Mouse (Mus musculus): ENCODE data around the gene Npas3. TPM values are rescaled to one million over a fixed set of nuclear protein-coding genes. Genes with fewer than 3 reads are reported as not detected.

The Npas3 gene
- total and polyA plus RNA-seq, 3 experiments = 0.02 to 0.64 (median 0.10) TPM

- H3K4me1 ChIP-seq (ENCODE audit: control insufficient read depth, insufficient read depth, low read length) = peaks cover 5% of the 10 kb centered on the region; the same call in 1 of the 2 replicates
- H3K79me2 ChIP-seq (replicated peaks; ENCODE audit: control insufficient read depth, insufficient read depth, low read length) = no peaks in the 10 kb centered on the region
- DNase-seq = no peak
- WGBS = 33% methylated on average over 12 of the region's 12 CpGs
- H3K9ac ChIP-seq (ENCODE audit: low read depth, low read length) = no peak overlapping the region
- H3K4me3 ChIP-seq = no peak overlapping the region
- no peaks in the 10 kb centered on the region for H3K36me3 ChIP-seq (ENCODE audit: control insufficient read depth, insufficient read depth, low read length)
- intact Hi-C loops (cut with DNase I) = no loop called here
- no peak overlapping the region for H3K27ac ChIP-seq
- TF ChIP-seq POLR2A (IDR thresholded peaks at IDR 0.05; ENCODE audit: insufficient read depth, low read depth, low read length) = no peak
- no peak for TF ChIP-seq EP300 (IDR thresholded peaks at IDR 0.05; ENCODE audit: insufficient read depth, low read depth, low read length)
- TF ChIP-seq CTCF (IDR thresholded peaks at IDR 0.05) = no peak
- no peaks in the 10 kb centered on the region for H3K27me3 ChIP-seq (ENCODE audit: control insufficient read depth, insufficient read depth, low read length)
Measured at GRCm38 (mm10) chr12:53825898-53826605, 577.6 kb downstream of the Npas3 start.

- Histone ChIP-seq H3K9ac (ENCODE audit: low read depth, low read length) (no peak overlapping the region), H3K36me3 (ENCODE audit: control insufficient read depth, insufficient read depth, low read length) (no peaks in the 10 kb centered on the region), H3K4me3 (no peak overlapping the region), H3K79me2 (replicated peaks; ENCODE audit: control insufficient read depth, insufficient read depth, low read length) (no peaks in the 10 kb centered on the region), H3K27ac (no peak overlapping the region), H3K27me3 (ENCODE audit: control insufficient read depth, insufficient read depth, low read length) (no peaks in the 10 kb centered on the region), H3K4me1 (ENCODE audit: control insufficient read depth, insufficient read depth, low read length) (peaks cover 5% of the 10 kb centered on the region; the same call in 1 of the 2 replicates)
- WGBS = 75% methylated on average over 3 of the region's 3 CpGs
- intact Hi-C loops (cut with DNase I) = no loop called here
- TF ChIP-seq CTCF (IDR thresholded peaks at IDR 0.05) (no peak), POLR2A (IDR thresholded peaks at IDR 0.05; ENCODE audit: insufficient read depth, low read depth, low read length) (no peak), EP300 (IDR thresholded peaks at IDR 0.05; ENCODE audit: insufficient read depth, low read depth, low read length) (no peak)
- no peak for DNase-seq
Measured at GRCm38 (mm10) chr12:53826812-53827211, 578.3 kb downstream of the Npas3 start.

- Histone ChIP-seq H3K9ac (ENCODE audit: low read depth, low read length) (no peak overlapping the region), H3K27me3 (ENCODE audit: control insufficient read depth, insufficient read depth, low read length) (no peaks in the 10 kb centered on the region), H3K27ac (no peak overlapping the region), H3K36me3 (ENCODE audit: control insufficient read depth, insufficient read depth, low read length) (no peaks in the 10 kb centered on the region), H3K79me2 (replicated peaks; ENCODE audit: control insufficient read depth, insufficient read depth, low read length) (no peaks in the 10 kb centered on the region), H3K4me3 (no peak overlapping the region), H3K4me1 (ENCODE audit: control insufficient read depth, insufficient read depth, low read length) (no peaks in the 10 kb centered on the region)
- DNase-seq = peak in 1 of 2 experiments; percentile 3
- intact Hi-C loops (cut with DNase I) = no loop called here
- WGBS = 45% methylated on average over 6 of the region's 6 CpGs
- TF ChIP-seq EP300 (IDR thresholded peaks at IDR 0.05; ENCODE audit: insufficient read depth, low read depth, low read length) (no peak), CTCF (IDR thresholded peaks at IDR 0.05) (no peak)
Measured at GRCm38 (mm10) chr12:53832590-53832989, 584.1 kb downstream of the Npas3 start.

GRCm38 (mm10) chr12:53833348-53833747 is 584.9 kb downstream of the Npas3 start:
- Histone ChIP-seq H3K4me3 (no peak overlapping the region), H3K79me2 (replicated peaks; ENCODE audit: control insufficient read depth, insufficient read depth, low read length) (no peaks in the 10 kb centered on the region), H3K4me1 (ENCODE audit: control insufficient read depth, insufficient read depth, low read length) (no peaks in the 10 kb centered on the region), H3K27me3 (ENCODE audit: control insufficient read depth, insufficient read depth, low read length) (no peaks in the 10 kb centered on the region), H3K36me3 (ENCODE audit: control insufficient read depth, insufficient read depth, low read length) (no peaks in the 10 kb centered on the region), H3K9ac (ENCODE audit: low read depth, low read length) (no peak overlapping the region), H3K27ac (no peak overlapping the region)
- 77% methylated on average over 2 of the region's 2 CpGs for WGBS
- intact Hi-C loops (cut with DNase I) = no loop called here
- DNase-seq = no peak
- TF ChIP-seq CTCF (IDR thresholded peaks at IDR 0.05) = no peak
- no peak for TF ChIP-seq EP300 (IDR thresholded peaks at IDR 0.05; ENCODE audit: insufficient read depth, low read depth, low read length)
- TF ChIP-seq POLR2A (IDR thresholded peaks at IDR 0.05; ENCODE audit: insufficient read depth, low read depth, low read length) = no peak

- Histone ChIP-seq H3K4me1 (ENCODE audit: control insufficient read depth, insufficient read depth, low read length) (no peaks in the 10 kb centered on the region), H3K4me3 (no peak overlapping the region), H3K27me3 (ENCODE audit: control insufficient read depth, insufficient read depth, low read length) (no peaks in the 10 kb centered on the region), H3K27ac (no peak overlapping the region), H3K79me2 (replicated peaks; ENCODE audit: control insufficient read depth, insufficient read depth, low read length) (no peaks in the 10 kb centered on the region), H3K36me3 (ENCODE audit: control insufficient read depth, insufficient read depth, low read length) (no peaks in the 10 kb centered on the region), H3K9ac (ENCODE audit: low read depth, low read length) (no peak overlapping the region)
- intact Hi-C loops (cut with DNase I) = no loop called here
- DNase-seq = no peak
- no peak for TF ChIP-seq EP300 (IDR thresholded peaks at IDR 0.05; ENCODE audit: insufficient read depth, low read depth, low read length)
- 79% methylated on average over 27 of the region's 27 CpGs for WGBS
Measured at GRCm38 (mm10) chr12:53836031-53836790, 587.7 kb downstream of the Npas3 start.

GRCm38 (mm10) chr12:53837408-53837807 is 588.9 kb downstream of the Npas3 start:
- DNase-seq = no peak
- H3K27ac ChIP-seq = no peak overlapping the region
- H3K4me3 ChIP-seq = no peak overlapping the region
- 87% methylated on average over 15 of the region's 15 CpGs for whole genome bisulfite sequencing
- no peak overlapping the region for H3K9ac ChIP-seq (ENCODE audit: low read depth, low read length)
- no peaks in the 10 kb centered on the region for H3K4me1 ChIP-seq (ENCODE audit: control insufficient read depth, insufficient read depth, low read length)
- intact Hi-C loops (cut with DNase I) = no loop called here
- no peaks in the 10 kb centered on the region for H3K79me2 ChIP-seq (replicated peaks; ENCODE audit: control insufficient read depth, insufficient read depth, low read length)
- no peaks in the 10 kb centered on the region for H3K36me3 ChIP-seq (ENCODE audit: control insufficient read depth, insufficient read depth, low read length)
- H3K27me3 ChIP-seq (ENCODE audit: control insufficient read depth, insufficient read depth, low read length) = no peaks in the 10 kb centered on the region
- TF ChIP-seq CTCF (IDR thresholded peaks at IDR 0.05) = no peak
- no peak for TF ChIP-seq EP300 (IDR thresholded peaks at IDR 0.05; ENCODE audit: insufficient read depth, low read depth, low read length)
- TF ChIP-seq POLR2A (IDR thresholded peaks at IDR 0.05; ENCODE audit: insufficient read depth, low read depth, low read length) = no peak

Measured in heart, adult 2 months (tissue).